Mouse (Mus musculus): ENCODE data around the gene Aatk. TPM values are rescaled to one million over a fixed set of nuclear protein-coding genes. Genes with fewer than 3 reads are reported as not detected.
A peak's percentile ranks its signal among the peaks of the same experiment; 100 is the strongest.

Gene Aatk
- polyA plus RNA-seq, 1 experiment from 2014 or later, result 32.2 TPM

DNA sequence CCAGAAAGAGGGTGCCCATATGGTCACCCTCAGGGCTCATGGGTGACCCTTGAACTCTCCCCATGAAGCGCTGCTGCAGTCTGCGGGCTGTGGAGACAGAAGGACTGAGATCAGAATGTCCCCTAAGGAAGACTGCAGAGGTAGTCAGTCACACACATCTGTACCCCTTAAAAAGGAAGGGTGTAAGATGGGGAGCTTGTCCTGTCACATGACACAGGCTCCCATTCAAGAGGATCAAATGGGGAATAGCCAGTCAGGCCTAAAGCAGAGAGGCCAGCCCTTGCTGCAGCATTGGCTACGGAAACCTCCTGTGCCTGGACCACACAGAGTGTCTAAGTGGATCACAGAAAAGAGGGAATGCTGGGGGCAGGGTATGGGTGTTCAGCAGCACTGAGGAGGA, 13.5 kb downstream of the Aatk start:
- H3K4me1 ChIP-seq (ENCODE audit: control insufficient read depth, insufficient read depth, low read length), result no peaks in the 10 kb centered on the region
- H3K4me3 ChIP-seq (ENCODE audit: low read depth, low read length), result no peak overlapping the region
- no peaks in the 10 kb centered on the region for H3K9me3 ChIP-seq (ENCODE audit: control insufficient read depth, low read length)
- H3K27me3 ChIP-seq (ENCODE audit: control insufficient read depth, insufficient read depth, low read length), result no peaks in the 10 kb centered on the region
- H3K9ac ChIP-seq (replicated peaks; ENCODE audit: low read depth, low read length), result no peak overlapping the region
- WGBS, result 68% methylated on average over 3 of the region's 3 CpGs
- no peaks in the 10 kb centered on the region for H3K36me3 ChIP-seq (ENCODE audit: control insufficient read depth, insufficient read depth, low read length)
- H3K4me2 ChIP-seq (ENCODE audit: low read depth, low read length), result no peak overlapping the region
- H3K27ac ChIP-seq (ENCODE audit: low read depth, low read length), result no peak overlapping the region
- no peak for ATAC-seq (ENCODE audit: low read depth)

DNA sequence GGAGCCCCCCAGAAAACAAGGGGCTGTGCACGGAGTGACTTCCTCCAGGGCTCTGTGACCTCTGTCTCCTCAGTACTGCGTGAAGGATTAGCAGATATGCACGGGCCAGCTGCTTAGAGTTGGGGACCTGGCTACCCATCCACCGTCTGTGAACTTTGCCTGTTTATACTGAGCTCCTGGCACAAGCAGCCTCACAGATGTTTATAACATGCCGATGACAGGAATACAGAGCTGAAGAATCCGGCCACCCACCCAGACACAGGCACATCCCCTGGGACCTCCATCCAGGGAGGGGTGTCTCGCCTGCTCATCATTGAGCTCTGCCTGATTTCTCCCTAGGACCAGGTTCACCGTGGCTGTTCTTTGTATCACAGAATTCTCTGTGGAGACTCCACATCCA, 14.9 kb downstream of the Aatk start:
- H3K4me3 ChIP-seq (ENCODE audit: low read depth, low read length), result no peak overlapping the region
- H3K9me3 ChIP-seq (ENCODE audit: control insufficient read depth, low read length), result no peaks in the 10 kb centered on the region
- H3K4me1 ChIP-seq (ENCODE audit: control insufficient read depth, insufficient read depth, low read length), result no peaks in the 10 kb centered on the region
- 73% methylated on average over 8 of the region's 8 CpGs for WGBS
- no peak for ATAC-seq (ENCODE audit: low read depth)
- H3K27me3 ChIP-seq (ENCODE audit: control insufficient read depth, insufficient read depth, low read length), result no peaks in the 10 kb centered on the region
- no peaks in the 10 kb centered on the region for H3K36me3 ChIP-seq (ENCODE audit: control insufficient read depth, insufficient read depth, low read length)
- no peak overlapping the region for H3K27ac ChIP-seq (ENCODE audit: low read depth, low read length)
- H3K4me2 ChIP-seq (ENCODE audit: low read depth, low read length), result no peak overlapping the region
- no peak overlapping the region for H3K9ac ChIP-seq (replicated peaks; ENCODE audit: low read depth, low read length)

DNA sequence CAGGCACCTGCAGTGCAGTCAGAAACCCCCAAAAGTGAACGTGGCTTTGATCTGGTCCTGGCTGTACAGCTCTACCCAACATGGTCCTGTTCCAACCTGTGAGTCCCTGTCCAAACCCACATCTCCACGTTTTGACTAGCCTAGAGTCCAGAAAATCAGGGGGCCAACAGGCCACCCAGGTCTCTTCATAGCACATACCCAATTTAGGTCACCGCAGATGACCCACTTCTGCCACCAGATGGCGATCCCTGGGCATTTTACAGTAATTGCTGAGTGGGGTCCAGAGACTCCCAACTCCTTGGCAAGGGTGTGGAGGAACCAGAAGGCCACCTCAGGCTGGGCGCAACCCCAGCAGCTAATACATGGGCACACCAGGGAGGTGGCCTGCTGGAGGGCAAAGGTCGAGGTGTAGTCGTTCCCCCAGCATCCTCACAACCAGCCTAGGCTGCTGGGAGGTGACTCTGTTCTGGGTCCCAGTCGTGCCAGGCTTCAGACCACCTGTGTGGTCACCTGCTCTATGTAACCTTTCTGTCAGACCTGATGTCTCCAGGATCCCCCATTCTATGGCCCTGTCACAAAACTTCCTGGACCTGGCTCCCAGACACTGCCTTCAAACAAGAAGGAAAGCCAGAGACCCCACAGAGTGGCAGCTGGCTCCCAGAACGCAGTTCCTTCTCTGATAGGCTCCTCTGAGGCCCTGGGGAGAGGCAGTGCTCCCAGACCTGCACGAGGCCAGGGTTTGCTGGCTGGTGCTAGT, 16.6 kb downstream of the Aatk start:
- Histone ChIP-seq H3K27me3 (ENCODE audit: control insufficient read depth, insufficient read depth, low read length) (no peaks in the 10 kb centered on the region), H3K9ac (replicated peaks; ENCODE audit: low read depth, low read length) (no peak overlapping the region), H3K4me1 (ENCODE audit: control insufficient read depth, insufficient read depth, low read length) (no peaks in the 10 kb centered on the region), H3K4me2 (ENCODE audit: low read depth, low read length) (no peak overlapping the region), H3K9me3 (ENCODE audit: control insufficient read depth, low read length) (no peaks in the 10 kb centered on the region), H3K4me3 (ENCODE audit: low read depth, low read length) (no peak overlapping the region), H3K27ac (ENCODE audit: low read depth, low read length) (no peak overlapping the region), H3K36me3 (ENCODE audit: control insufficient read depth, insufficient read depth, low read length) (no peaks in the 10 kb centered on the region)
- ATAC-seq (ENCODE audit: low read depth), result peak; percentile 41; the same call in 1 of the 2 replicates
- 37% methylated on average over 10 of the region's 10 CpGs for WGBS

DNA sequence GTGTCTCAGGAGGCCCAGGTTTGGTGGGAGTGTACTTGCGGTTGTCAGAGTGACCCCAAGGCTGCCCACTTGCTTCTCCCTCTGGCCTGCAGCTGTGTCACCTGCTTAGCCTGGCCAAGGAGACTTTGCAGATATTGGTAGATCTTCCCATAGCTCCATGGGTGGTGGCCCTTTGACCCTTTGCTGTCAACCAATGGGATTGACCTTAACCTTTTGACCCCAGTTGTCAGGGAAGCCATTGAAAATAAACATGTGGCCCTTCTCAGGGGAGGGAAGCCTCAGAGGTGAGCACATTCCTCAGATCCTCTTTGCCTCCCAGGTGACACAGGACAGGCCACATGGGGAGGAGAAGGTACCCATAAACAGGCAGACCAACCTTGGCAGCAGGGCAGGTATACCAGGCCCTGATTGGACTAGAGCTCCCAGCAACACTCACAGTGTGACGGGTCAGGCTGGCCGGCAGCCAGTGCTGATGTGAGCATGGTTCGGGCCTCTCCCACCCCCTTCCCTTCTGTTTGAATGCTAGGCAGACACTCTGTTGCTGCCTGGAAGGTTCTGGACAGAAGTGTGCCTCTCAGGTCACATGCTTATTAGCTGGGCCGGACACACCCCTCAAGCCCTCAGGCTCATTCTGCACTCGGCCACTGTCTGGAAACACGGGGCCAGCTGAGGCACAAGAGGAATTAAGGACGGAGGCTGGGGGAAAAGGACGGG, 17.4 kb downstream of the Aatk start:
- Histone ChIP-seq H3K27ac (ENCODE audit: low read depth, low read length) (no peak overlapping the region), H3K27me3 (ENCODE audit: control insufficient read depth, insufficient read depth, low read length) (no peaks in the 10 kb centered on the region), H3K4me2 (ENCODE audit: low read depth, low read length) (no peak overlapping the region), H3K36me3 (ENCODE audit: control insufficient read depth, insufficient read depth, low read length) (no peaks in the 10 kb centered on the region), H3K4me1 (ENCODE audit: control insufficient read depth, insufficient read depth, low read length) (no peaks in the 10 kb centered on the region), H3K9me3 (ENCODE audit: control insufficient read depth, low read length) (no peaks in the 10 kb centered on the region), H3K4me3 (ENCODE audit: low read depth, low read length) (no peak overlapping the region), H3K9ac (replicated peaks; ENCODE audit: low read depth, low read length) (no peak overlapping the region)
- 57% methylated on average over 9 of the region's 9 CpGs for WGBS
- ATAC-seq (ENCODE audit: low read depth), result no peak

DNA sequence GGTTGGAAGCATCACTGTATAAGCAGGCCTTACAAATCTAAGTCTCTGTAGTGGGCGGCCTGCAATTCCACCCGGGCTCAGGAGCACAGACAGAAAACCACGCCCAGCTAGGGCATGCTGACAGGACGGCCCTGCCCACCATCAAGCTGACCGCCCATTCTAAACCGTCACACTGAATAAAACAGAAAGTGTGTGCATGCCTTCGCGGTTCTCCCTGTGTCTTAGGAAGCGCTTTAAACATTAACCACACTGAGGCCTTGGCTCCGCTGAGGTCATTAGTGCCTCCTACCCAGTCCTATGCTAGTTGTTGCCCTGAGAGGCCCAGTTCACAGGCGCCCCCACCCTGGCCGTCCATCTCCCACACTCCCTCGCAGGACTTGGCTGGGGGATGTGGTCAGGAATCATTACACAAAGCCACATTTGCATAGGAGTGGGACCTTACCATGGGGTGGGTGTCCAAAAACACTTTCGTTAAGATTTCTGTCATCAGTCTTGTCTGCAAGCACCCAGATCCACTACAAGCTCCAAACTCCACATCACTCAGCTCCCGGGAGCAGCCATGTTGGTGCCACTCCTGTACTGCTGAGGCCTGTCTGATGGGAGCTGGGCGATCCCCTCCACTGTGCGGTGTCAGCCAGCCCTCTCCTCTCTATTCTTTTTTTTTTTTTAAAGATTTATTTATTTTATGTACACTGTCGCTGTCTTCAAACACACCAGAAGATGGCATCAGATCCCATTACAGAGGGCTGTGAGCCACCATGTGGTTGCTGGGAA, 18.5 kb downstream of the Aatk start:
- Histone ChIP-seq H3K4me1 (ENCODE audit: control insufficient read depth, insufficient read depth, low read length) (peaks cover under 1% of the 10 kb centered on the region), H3K27me3 (ENCODE audit: control insufficient read depth, insufficient read depth, low read length) (no peaks in the 10 kb centered on the region), H3K9me3 (ENCODE audit: control insufficient read depth, low read length) (no peaks in the 10 kb centered on the region), H3K4me3 (ENCODE audit: low read depth, low read length) (no peak overlapping the region), H3K9ac (replicated peaks; ENCODE audit: low read depth, low read length) (no peak overlapping the region), H3K27ac (ENCODE audit: low read depth, low read length) (no peak overlapping the region), H3K4me2 (ENCODE audit: low read depth, low read length) (no peak overlapping the region), H3K36me3 (ENCODE audit: control insufficient read depth, insufficient read depth, low read length) (no peaks in the 10 kb centered on the region)
- 54% methylated on average over 18 of the region's 18 CpGs for WGBS
- no peak for ATAC-seq (ENCODE audit: low read depth)

DNA sequence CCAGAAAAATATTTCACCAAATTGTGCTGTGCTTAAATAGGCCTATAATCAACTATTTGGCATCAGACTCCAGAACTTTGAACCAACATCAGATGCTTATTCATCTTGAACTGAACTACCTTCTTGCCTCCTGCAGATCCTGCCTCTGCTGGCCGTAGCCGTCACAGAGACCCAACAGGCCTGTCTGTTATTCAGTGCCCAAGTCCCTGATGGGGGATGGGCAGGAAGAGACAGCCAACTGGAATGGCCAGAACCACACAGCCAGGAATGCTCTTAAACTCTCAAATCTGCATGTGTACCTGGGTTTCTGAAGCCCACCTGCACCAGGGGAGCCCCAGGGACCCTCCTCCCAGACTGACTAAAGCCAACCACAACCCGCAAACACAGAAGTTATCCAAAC, 20.0 kb downstream of the Aatk start:
- no peak overlapping the region for H3K4me3 ChIP-seq (ENCODE audit: low read depth, low read length)
- no peaks in the 10 kb centered on the region for H3K36me3 ChIP-seq (ENCODE audit: control insufficient read depth, insufficient read depth, low read length)
- H3K4me1 ChIP-seq (ENCODE audit: control insufficient read depth, insufficient read depth, low read length), result peaks cover 11% of the 10 kb centered on the region
- no peak overlapping the region for H3K9ac ChIP-seq (replicated peaks; ENCODE audit: low read depth, low read length)
- ATAC-seq (ENCODE audit: low read depth), result no peak
- 79% methylated on average over 3 of the region's 3 CpGs for WGBS
- no peak overlapping the region for H3K27ac ChIP-seq (ENCODE audit: low read depth, low read length)
- H3K27me3 ChIP-seq (ENCODE audit: control insufficient read depth, insufficient read depth, low read length), result no peaks in the 10 kb centered on the region
- no peak overlapping the region for H3K4me2 ChIP-seq (ENCODE audit: low read depth, low read length)
- no peaks in the 10 kb centered on the region for H3K9me3 ChIP-seq (ENCODE audit: control insufficient read depth, low read length)

DNA sequence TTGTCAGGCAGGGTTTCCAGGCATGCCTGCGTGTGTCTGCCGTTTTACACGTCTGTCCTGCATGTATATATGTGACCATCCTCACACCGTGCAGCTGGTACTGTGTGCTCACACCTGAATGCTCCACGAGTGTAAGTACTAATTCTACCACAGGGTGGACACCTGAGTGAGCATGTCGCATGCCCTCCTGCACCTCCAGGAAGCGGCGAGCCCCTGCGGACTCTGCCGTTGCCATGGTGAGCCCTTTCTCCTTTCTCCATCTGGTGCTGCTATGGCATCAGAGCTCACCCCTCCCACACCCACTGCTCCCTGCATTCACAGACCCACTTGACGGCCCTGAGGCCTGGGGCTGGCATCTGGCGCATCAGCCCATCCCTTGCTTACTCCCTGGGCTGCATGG, 24.1 kb downstream of the Aatk start:
- Histone ChIP-seq H3K4me1 (ENCODE audit: control insufficient read depth, insufficient read depth, low read length) (peaks cover 11% of the 10 kb centered on the region), H3K27ac (ENCODE audit: low read depth, low read length) (peak overlapping the region; percentile 74), H3K9ac (replicated peaks; ENCODE audit: low read depth, low read length) (no peak overlapping the region; the same call in 1 of the 2 replicates), H3K27me3 (ENCODE audit: control insufficient read depth, insufficient read depth, low read length) (no peaks in the 10 kb centered on the region), H3K36me3 (ENCODE audit: control insufficient read depth, insufficient read depth, low read length) (no peaks in the 10 kb centered on the region), H3K4me3 (ENCODE audit: low read depth, low read length) (no peak overlapping the region), H3K4me2 (ENCODE audit: low read depth, low read length) (no peak overlapping the region), H3K9me3 (ENCODE audit: control insufficient read depth, low read length) (no peaks in the 10 kb centered on the region)
- ATAC-seq (ENCODE audit: low read depth), result peak; percentile 67; the same call in 1 of the 2 replicates
- 33% methylated on average over 12 of the region's 12 CpGs for WGBS

DNA sequence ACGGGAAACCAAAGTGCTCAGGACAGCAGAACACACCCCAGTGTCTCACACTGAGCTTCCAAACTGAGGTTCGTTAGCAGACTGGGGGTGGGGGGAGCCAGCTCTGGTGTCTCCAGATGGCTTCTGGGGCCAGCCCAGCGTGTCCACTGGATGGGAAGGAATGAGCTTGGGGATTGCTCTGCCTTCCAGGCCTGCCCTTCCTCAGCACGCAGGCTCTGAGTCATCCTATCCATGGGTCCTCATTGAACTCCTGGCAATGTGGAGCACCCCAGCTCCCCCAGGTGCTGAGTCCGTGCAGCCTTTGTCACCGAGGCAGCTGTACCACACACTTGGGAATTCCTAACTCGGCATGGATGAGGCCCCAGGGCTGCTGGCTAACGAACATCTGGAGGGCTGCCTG, 24.8 kb downstream of the Aatk start:
- Histone ChIP-seq H3K9ac (replicated peaks; ENCODE audit: low read depth, low read length) (no peak overlapping the region), H3K36me3 (ENCODE audit: control insufficient read depth, insufficient read depth, low read length) (no peaks in the 10 kb centered on the region), H3K27me3 (ENCODE audit: control insufficient read depth, insufficient read depth, low read length) (no peaks in the 10 kb centered on the region), H3K4me3 (ENCODE audit: low read depth, low read length) (no peak overlapping the region), H3K4me2 (ENCODE audit: low read depth, low read length) (no peak overlapping the region), H3K4me1 (ENCODE audit: control insufficient read depth, insufficient read depth, low read length) (peaks cover 11% of the 10 kb centered on the region), H3K9me3 (ENCODE audit: control insufficient read depth, low read length) (no peaks in the 10 kb centered on the region), H3K27ac (ENCODE audit: low read depth, low read length) (peak overlapping the region; percentile 74)
- ATAC-seq (ENCODE audit: low read depth), result no peak
- 51% methylated on average over 8 of the region's 8 CpGs for WGBS

DNA sequence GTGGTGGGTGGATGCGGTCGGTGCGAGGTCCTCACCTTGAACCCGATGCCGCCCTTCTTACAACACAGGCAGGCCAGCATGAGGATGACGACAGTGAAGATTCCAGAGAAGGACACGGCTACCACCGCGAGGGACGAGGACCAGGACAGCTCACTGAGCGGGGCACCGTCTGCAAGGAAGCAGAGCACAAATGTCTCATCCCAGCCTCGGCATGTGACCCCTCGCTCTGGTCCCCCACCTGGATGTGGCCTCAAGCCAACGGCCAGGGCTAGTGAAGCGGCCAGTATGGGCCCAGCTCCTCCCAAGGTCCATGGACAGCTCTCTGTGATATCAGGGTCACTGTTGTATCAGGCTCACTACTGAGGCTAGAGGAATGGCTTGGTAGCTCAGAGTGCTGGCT, 25.6 kb downstream of the Aatk start:
- ATAC-seq (ENCODE audit: low read depth), result no peak
- H3K4me1 ChIP-seq (ENCODE audit: control insufficient read depth, insufficient read depth, low read length), result peaks cover 11% of the 10 kb centered on the region
- H3K4me2 ChIP-seq (ENCODE audit: low read depth, low read length), result no peak overlapping the region
- H3K27ac ChIP-seq (ENCODE audit: low read depth, low read length), result no peak overlapping the region
- no peaks in the 10 kb centered on the region for H3K36me3 ChIP-seq (ENCODE audit: control insufficient read depth, insufficient read depth, low read length)
- H3K27me3 ChIP-seq (ENCODE audit: control insufficient read depth, insufficient read depth, low read length), result no peaks in the 10 kb centered on the region
- no peak overlapping the region for H3K4me3 ChIP-seq (ENCODE audit: low read depth, low read length)
- H3K9ac ChIP-seq (replicated peaks; ENCODE audit: low read depth, low read length), result no peak overlapping the region
- WGBS, result 93% methylated on average over 16 of the region's 16 CpGs
- H3K9me3 ChIP-seq (ENCODE audit: control insufficient read depth, low read length), result no peaks in the 10 kb centered on the region
